Mouse (Mus musculus): ENCODE measurements around the gene Cct8. TPM values are rescaled to one million over a fixed set of nuclear protein-coding genes. Genes with fewer than 3 reads are reported as not detected.

Gene Cct8
- 473 TPM for polyA plus RNA-seq (2017; shearing (Covaris generic))

GRCm38 (mm10) chr16:87495716-87496447 lies at the start of gene Cct8:
Cct8 (minus strand) TSS chr16:87495873.

GRCm38 (mm10) chr16:87454419-87455179 lies 41.1 kb downstream of the Cct8 start, which contains the start of gene Usp16:
Usp16 (plus strand) TSS chr16:87454703.

DNA sequence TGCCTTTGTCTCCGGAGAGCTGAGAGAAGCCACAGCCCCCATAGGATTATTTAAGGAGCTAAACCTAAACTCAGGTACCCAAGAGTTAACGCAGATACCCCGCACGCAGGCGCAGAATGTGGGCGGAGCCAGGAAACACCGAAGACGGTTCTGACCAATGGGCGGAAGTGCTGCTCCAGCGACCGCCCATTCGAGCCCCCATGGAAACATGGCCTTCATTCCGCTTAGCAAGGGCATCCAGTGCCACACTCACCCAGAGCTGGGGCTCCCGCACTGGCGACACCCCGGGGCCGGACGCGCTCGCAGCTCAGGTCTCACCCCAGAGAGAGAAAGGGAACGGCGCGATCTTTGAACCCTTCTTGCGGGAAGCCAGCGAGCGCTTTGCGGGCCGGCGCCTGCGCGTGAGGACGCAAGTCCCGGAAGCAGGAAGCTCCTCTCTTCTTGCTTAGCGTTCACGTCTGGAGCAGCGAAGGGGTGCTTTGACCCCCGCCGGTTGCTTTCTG lies 55.4 kb downstream of the Cct8 start, which contains the start of gene Rwdd2b:
Rwdd2b (minus strand) TSS at position 390 of the 503 bp plus-strand sequence.

Other genes starting within 250 kb of the Cct8 start
- gene N6amt1, start 141.7 kb downstream of the Cct8 start, polyA plus RNA-seq (2017; shearing (Covaris generic)): 12.2 TPM
- gene Ltn1, start 63.3 kb downstream of the Cct8 start, polyA plus RNA-seq (2017; shearing (Covaris generic)): 62.4 TPM
- gene Rwdd2b, start 55.3 kb downstream of the Cct8 start, polyA plus RNA-seq (2017; shearing (Covaris generic)): 15.5 TPM
- gene Usp16, start 41.2 kb downstream of the Cct8 start, polyA plus RNA-seq (2017; shearing (Covaris generic)): 76.7 TPM
- gene Map3k7cl, start 57.5 kb upstream of the Cct8 start, polyA plus RNA-seq (2017; shearing (Covaris generic)): not detected
- 5.7 TPM for gene Bach1, start 203.1 kb upstream of the Cct8 start, polyA plus RNA-seq (2017; shearing (Covaris generic))

Measured in activated CD4-positive, CD25-positive, alpha-beta regulatory T cell, adult 9 weeks (primary cell).